Mouse (Mus musculus): ENCODE measurements around the gene Wdr43.

GRCm38 (mm10) chr17:71652934-71653333, 37.2 kb downstream of the Wdr43 start:
- TF ChIP-seq CTCF (IDR thresholded peaks at IDR 0.05; ENCODE audit: control insufficient read depth, insufficient read depth, insufficient read length) (no peak), USF1 (IDR thresholded peaks at IDR 0.05; ENCODE audit: low read depth) (no peak), MYOG (IDR thresholded peaks at IDR 0.05; ENCODE audit: control insufficient read depth, extremely low read depth, insufficient read length) (no peak), CEBPB (IDR thresholded peaks at IDR 0.05; ENCODE audit: low read depth) (no peak)

Data from C2C12 (cell line).